Mouse (Mus musculus): Measurements from ENCODE around the gene Clpp.

The Clpp gene

GRCm38 (mm10) chr17:57031661-57032420 is 41.7 kb downstream of the Clpp start:
- peak; percentile 98 for DNase-seq

- DNase-seq = no peak
Observed at GRCm38 (mm10) chr17:57032854-57033253, 42.7 kb downstream of the Clpp start.

- peak; percentile 58 for DNase-seq
Observed at GRCm38 (mm10) chr17:57038978-57039377, 48.9 kb downstream of the Clpp start.

DNA sequence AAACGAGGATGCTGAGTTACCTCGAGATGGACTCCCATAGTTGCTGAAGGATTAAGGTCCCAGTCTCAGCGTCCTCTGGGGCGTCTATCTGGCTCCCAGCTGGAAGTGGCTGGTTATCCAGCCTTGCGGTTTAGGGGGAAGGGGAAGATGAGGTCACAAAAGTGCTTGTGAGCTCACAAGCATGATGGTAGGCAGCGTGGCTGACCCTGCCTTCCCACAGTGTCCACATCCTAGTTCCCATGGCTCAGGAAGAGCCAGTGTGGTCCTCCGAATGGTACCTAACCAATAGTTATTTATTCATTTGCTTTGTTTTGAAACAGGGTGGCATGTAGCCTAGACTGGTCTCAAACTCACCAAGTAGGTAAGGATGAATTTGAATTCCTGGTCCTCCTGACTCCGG is 51.4 kb downstream of the Clpp start, which contains the start of gene Slc25a41:
TSS of gene Slc25a41 (minus strand) at position 101 of the 400 bp plus-strand sequence.
- DNase-seq = no peak
